Mouse (Mus musculus): Measurements from ENCODE around the gene Rab44. TPM values are rescaled to one million over a fixed set of nuclear protein-coding genes. Genes with fewer than 3 reads are reported as not detected.
"Not testable (repeated sequence)": the region's sequence is repeated elsewhere in the genome, so short reads cannot be mapped to it uniquely, and the experiment has no call there.

The Rab44 gene
- polyA plus RNA-seq (2015; fragmentation: Nextera tagmentation; extraction: Ambion mirVana): 5.1 and 5.6 TPM in 2 replicates

DNA sequence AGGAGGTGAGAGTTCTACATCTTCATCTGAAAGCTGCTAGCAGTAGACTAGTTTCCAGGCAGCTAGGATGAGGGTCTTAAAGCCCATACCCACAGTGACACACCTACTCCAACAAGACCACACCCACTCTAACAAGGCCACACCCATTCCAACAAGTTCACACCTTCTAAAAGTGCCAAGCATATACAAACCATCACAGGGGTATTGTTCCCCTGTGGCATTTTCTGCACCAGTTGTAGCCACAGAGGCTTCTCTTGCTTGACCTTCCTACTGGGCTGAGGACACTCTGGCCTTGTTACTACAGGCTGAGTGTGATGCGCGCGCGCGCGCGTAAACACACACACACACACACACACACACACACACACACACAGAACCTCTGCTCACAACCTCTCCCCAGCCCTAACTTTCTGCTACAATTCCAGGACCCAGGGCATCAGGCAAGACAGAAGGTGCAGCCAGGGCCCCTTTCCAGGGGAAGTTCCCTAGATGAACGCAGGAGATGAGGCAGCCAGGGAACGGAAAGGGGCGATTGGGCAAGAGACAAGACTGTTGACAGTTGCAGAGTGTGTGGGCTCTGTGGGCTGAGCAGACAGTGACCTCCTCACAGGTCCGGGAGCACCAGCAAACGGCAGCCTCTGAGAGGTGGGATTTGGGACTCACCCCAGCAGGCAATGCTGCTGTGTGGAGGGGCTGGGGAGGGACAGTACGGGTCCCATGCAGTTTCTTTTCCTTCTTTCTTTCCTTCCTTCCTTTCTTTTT, at the start of gene Rab44:
Gene Rab44 (plus strand): TSS at position 555 of the 762 bp plus-strand sequence.
- Histone ChIP-seq H3K27ac (no peak within 1 kb of the TSS), H3K4me2 (no peak within 1 kb of the TSS), H3K27me3 (no peaks in the 10 kb centered on the region), H3K9me3 (no peaks in the 10 kb centered on the region), H3K4me1 (peaks cover 4% of the 10 kb centered on the region; the same call in 1 of the 2 replicates), H3K36me3 (no peaks in the 10 kb centered on the region), H3K9ac (no peak within 1 kb of the TSS), H3K4me3 (no peak within 1 kb of the TSS)
- 88% methylated on average over 13 of the region's 13 CpGs for WGBS
- no peak for ATAC-seq (ENCODE audit: insufficient number of reproducible peaks, low FRiP score, low TSS enrichment, low read depth)

DNA sequence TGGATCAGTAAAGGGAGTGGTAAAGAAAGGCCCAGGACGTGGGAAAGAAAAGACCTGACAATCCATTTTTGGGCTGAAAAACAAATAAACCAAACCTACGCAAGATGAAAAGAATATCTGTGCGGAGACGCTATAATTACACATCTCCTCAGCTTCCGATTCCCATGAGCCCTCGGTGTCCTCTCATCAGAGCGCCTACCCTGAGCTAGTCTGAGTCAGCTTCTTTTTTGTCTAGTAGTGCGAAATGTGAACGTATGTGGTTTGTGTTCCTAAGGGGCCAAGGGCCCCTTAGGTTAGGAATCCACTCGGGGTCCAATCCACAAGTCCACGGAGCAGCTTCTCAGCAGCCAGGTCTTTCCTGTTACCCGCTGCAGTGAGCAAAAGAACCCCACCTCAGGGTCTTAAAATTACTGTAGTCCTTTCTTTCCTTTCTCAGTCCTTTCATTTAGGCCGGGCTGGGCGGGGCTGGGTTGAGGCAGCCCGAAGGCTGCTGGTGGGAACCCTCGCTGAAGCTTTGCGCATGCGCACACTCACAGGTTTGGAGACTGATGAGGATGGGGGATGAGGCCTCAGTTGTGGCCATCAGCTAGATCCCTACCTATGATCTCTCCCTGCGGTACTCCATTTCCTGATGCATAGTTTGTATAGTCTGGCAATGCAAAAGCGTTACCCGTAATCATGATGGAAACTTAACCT, 48.6 kb upstream of the Rab44 start:
- H3K27ac ChIP-seq: no peak overlapping the region
- no peak overlapping the region for H3K4me2 ChIP-seq
- H3K36me3 ChIP-seq: no peaks in the 10 kb centered on the region
- H3K27me3 ChIP-seq: no peaks in the 10 kb centered on the region
- peaks cover 12% of the 10 kb centered on the region for H3K4me1 ChIP-seq
- WGBS: 81% methylated on average over 21 of the region's 21 CpGs
- no peak overlapping the region for H3K4me3 ChIP-seq
- ATAC-seq (ENCODE audit: insufficient number of reproducible peaks, low FRiP score, low TSS enrichment, low read depth): no peak
- H3K9me3 ChIP-seq: no peaks in the 10 kb centered on the region
- H3K9ac ChIP-seq: no peak overlapping the region

DNA sequence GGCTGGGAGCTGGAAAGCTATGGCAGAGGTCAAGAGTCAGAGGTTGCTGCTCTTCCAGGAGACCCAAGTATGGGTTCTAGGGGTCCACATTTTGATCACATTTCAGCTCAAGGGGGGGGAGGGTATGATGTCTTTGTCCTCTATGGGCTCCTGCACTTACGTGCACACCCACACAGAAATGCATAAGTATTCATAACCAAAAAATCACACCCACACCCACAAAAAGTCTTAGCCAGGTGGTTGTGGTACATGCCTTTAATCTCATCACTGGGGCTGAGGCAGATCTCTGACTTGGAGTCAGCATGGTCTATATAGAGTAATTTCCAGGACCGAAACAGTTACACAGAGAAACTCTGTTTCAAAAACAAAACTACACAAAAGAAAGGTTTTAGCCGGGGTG, 48.0 kb upstream of the Rab44 start:
- no peaks in the 10 kb centered on the region for H3K27me3 ChIP-seq
- ATAC-seq (ENCODE audit: insufficient number of reproducible peaks, low FRiP score, low TSS enrichment, low read depth): no peak
- H3K36me3 ChIP-seq: no peaks in the 10 kb centered on the region
- WGBS: 94% methylated on average over 3 of the region's 3 CpGs
- no peak overlapping the region for H3K27ac ChIP-seq
- no peak overlapping the region for H3K9ac ChIP-seq
- H3K4me3 ChIP-seq: no peak overlapping the region
- no peaks in the 10 kb centered on the region for H3K9me3 ChIP-seq
- H3K4me1 ChIP-seq: peaks cover 12% of the 10 kb centered on the region
- H3K4me2 ChIP-seq: no peak overlapping the region

DNA sequence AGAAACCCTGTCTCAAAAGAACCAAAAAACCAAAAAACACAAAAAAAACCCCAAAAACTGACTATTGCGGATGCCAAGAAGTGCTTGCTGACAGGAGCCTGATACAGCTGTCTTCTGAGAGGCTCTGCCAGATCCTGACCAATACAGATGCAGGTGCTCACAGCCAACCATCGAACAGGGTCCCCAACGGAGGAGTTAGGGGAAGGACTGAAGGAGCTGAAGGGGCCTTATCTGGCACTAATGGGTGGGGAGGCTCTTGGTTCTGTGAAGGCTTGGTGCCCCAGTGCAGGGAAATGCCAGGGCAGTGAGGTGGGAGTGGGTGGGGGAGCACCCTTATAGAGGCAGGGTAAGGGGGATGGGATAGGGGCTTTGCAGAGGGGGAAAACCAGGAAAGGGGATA, 46.5 kb upstream of the Rab44 start:
- H3K4me1 ChIP-seq; H3K36me3 ChIP-seq; H3K27ac ChIP-seq; H3K4me2 ChIP-seq; H3K9ac ChIP-seq; H3K4me3 ChIP-seq; H3K27me3 ChIP-seq; ATAC-seq (ENCODE audit: insufficient number of reproducible peaks, low FRiP score, low TSS enrichment, low read depth); H3K9me3 ChIP-seq: not testable (repeated sequence)
- 85% methylated on average over 3 of the region's 3 CpGs for WGBS

DNA sequence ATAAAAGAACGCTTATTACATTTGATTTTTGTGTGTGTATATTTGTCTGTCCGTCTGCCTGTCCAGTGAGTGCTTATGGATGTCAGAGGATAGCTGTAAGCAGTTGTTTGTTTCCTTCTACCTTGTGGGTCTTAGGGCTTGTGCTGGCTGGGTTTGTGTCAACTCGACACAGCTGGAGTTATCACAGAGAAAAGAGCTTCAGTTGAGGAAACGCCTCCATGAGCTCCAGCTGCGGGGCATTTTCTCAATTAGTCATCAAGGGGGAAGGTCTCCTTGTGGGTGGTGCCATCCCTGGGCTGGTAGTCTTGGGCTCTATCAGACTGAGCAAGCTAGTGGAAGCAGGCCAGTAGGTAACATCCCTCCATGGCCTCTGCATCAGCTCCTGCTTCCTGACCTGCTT, 46.1 kb upstream of the Rab44 start:
- Histone ChIP-seq H3K4me3 (no peak overlapping the region), H3K9me3 (no peaks in the 10 kb centered on the region), H3K36me3 (no peaks in the 10 kb centered on the region), H3K4me1 (peaks cover 8% of the 10 kb centered on the region), H3K9ac (no peak overlapping the region), H3K27me3 (peaks cover 2% of the 10 kb centered on the region; the same call in 1 of the 2 replicates), H3K4me2 (no peak overlapping the region), H3K27ac (no peak overlapping the region)
- WGBS: 44% methylated on average over 5 of the region's 5 CpGs
- no peak for ATAC-seq (ENCODE audit: insufficient number of reproducible peaks, low FRiP score, low TSS enrichment, low read depth)

DNA sequence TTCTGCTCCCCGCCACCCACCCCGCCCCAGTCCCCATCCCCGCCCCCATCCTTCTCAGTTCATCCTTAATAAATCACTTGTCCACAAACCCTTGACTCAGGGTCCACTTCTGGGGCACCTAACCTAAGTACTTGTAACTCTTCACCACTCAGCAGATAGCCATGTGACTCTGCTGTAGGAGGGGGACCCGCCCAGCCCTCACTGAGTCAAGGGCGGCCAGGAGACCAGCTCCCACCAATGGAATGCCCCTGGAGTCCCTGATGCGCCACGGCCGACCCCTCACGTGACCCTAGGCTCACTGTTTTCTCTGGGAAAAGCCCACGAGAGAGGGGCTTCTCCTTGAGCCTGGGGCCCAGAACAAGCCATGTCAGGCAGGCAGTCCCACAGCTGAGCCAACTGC, 44.9 kb upstream of the Rab44 start:
- H3K4me3 ChIP-seq: no peak overlapping the region
- ATAC-seq (ENCODE audit: insufficient number of reproducible peaks, low FRiP score, low TSS enrichment, low read depth): no peak
- H3K27me3 ChIP-seq: peaks cover 2% of the 10 kb centered on the region; the same call in 1 of the 2 replicates
- H3K9ac ChIP-seq: no peak overlapping the region
- 70% methylated on average over 10 of the region's 10 CpGs for WGBS
- peaks cover 12% of the 10 kb centered on the region for H3K4me1 ChIP-seq
- H3K36me3 ChIP-seq: no peaks in the 10 kb centered on the region
- H3K4me2 ChIP-seq: no peak overlapping the region
- H3K9me3 ChIP-seq: no peaks in the 10 kb centered on the region
- H3K27ac ChIP-seq: no peak overlapping the region

DNA sequence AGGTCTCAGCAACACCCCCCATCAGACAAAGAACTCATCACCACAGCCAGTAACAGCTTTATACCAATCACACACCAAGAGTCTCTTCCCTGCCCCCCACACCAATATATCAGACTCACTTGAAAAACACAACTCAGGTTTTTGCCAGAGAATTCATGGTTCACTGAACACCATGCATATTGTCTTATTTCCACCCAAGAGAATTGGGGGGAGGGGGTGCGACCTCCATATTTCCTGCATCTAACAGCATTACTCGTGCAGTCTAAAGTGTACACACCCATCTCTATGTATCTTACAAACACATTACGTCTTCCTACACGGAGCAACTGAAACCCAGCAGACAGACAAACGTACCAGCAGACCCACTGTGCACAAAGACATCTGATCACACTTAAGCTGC, 42.1 kb upstream of the Rab44 start:
- Histone ChIP-seq H3K27ac (no peak overlapping the region), H3K4me3 (no peak overlapping the region), H3K27me3 (peaks cover 2% of the 10 kb centered on the region; the same call in 1 of the 2 replicates), H3K9me3 (no peaks in the 10 kb centered on the region), H3K4me1 (peaks cover 12% of the 10 kb centered on the region), H3K36me3 (no peaks in the 10 kb centered on the region), H3K9ac (no peak overlapping the region), H3K4me2 (no peak overlapping the region)
- 61% methylated on average over 5 of the region's 5 CpGs for WGBS
- no peak for ATAC-seq (ENCODE audit: insufficient number of reproducible peaks, low FRiP score, low TSS enrichment, low read depth)

DNA sequence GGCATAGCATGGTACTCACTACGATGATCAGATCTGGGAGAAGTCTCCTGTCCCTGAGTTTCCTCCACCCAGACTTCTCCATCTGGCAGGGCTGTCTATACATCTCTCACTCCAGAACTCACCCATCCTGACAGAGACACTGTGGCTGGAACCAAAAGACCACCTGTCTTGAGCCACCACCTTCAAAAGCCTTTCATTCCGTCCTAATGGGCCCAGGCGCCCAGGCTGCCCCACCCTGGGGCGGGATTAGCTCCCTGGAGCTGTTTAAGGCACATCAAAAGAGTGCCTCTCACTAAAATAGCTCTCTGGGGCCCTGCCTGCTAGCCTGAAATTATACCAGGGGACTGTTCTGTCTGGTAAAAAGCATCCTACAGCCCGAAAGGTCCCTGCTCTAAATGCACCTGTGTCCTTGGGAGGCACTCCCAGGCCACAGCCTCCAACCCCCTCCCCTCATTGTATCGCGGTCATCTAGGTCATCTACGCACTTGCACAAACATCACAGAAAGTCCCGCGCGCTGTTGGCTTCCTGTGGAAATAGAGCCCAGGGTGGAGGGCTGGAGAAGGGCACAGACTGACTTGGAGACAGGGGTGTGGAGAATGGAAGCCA, 41.1 kb upstream of the Rab44 start:
- ATAC-seq (ENCODE audit: insufficient number of reproducible peaks, low FRiP score, low TSS enrichment, low read depth): peak; percentile 26; the same call in 1 of the 2 replicates

DNA sequence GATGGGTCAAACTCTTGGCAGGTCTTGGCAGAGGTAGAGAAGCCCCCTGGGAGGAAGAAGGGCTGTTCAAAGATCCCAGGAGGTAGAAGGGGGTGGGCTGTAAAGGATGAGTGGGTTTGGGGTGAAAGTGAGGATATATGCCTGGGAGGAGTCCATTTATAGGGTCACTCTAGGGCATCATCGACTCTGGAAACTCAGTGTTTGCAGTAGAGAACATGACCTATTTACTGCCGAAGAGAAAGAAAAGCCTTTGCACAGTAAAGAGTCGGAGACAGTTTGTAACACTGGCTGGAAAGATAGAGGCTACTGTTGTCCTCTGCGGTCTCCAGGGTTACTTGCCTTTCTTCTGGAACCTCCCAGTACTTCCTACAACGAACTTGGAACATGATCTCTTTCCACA, 40.6 kb upstream of the Rab44 start:
- H3K4me3 ChIP-seq: no peak overlapping the region

More for the DNA sequence above, 41.1 kb upstream of the Rab44 start:
- H3K27ac ChIP-seq: no peak overlapping the region
- H3K4me2 ChIP-seq: no peak overlapping the region; the same call in 1 of the 2 replicates
- H3K36me3 ChIP-seq: no peaks in the 10 kb centered on the region
- no peak overlapping the region for H3K9ac ChIP-seq
- H3K4me1 ChIP-seq: peaks cover 12% of the 10 kb centered on the region
- H3K4me3 ChIP-seq: no peak overlapping the region
- H3K27me3 ChIP-seq: peaks cover 2% of the 10 kb centered on the region; the same call in 1 of the 2 replicates
- no peaks in the 10 kb centered on the region for H3K9me3 ChIP-seq
- 13% methylated on average over 11 of the region's 11 CpGs for WGBS

DNA sequence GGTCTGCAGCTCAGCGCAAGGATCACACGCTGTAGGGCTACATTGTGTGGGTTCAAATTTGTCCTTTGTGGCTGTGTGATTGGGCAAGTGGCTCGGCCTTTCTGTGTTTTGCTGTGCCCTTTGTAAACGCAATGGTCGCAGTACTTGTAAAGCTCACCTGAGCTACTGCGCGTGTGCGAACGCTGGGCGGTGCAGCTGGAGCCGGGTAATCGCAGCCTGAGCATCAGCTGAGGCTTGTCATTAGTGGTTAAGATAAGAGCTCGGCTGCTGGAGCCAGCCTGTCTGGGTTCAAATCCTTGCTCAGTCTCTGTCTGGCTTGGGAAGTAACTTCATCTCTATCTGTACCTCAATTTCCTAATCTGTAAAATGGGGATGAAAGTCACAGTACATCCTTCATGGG, 39.9 kb upstream of the Rab44 start:
- peaks cover 2% of the 10 kb centered on the region; the same call in 1 of the 2 replicates for H3K27me3 ChIP-seq
- H3K4me1 ChIP-seq: peaks cover 23% of the 10 kb centered on the region
- H3K9me3 ChIP-seq: no peaks in the 10 kb centered on the region
- no peaks in the 10 kb centered on the region for H3K36me3 ChIP-seq
- H3K4me3 ChIP-seq: no peak overlapping the region
- WGBS: 80% methylated on average over 13 of the region's 13 CpGs
- no peak for ATAC-seq (ENCODE audit: insufficient number of reproducible peaks, low FRiP score, low TSS enrichment, low read depth)
- no peak overlapping the region for H3K4me2 ChIP-seq
- H3K9ac ChIP-seq: no peak overlapping the region
- no peak overlapping the region for H3K27ac ChIP-seq

More for the DNA sequence above, 40.6 kb upstream of the Rab44 start:
- ATAC-seq (ENCODE audit: insufficient number of reproducible peaks, low FRiP score, low TSS enrichment, low read depth): no peak
- Histone ChIP-seq H3K27ac (no peak overlapping the region), H3K4me2 (no peak overlapping the region; the same call in 1 of the 2 replicates), H3K27me3 (peaks cover 2% of the 10 kb centered on the region; the same call in 1 of the 2 replicates), H3K9me3 (no peaks in the 10 kb centered on the region), H3K9ac (no peak overlapping the region), H3K4me1 (peaks cover 15% of the 10 kb centered on the region), H3K36me3 (no peaks in the 10 kb centered on the region)
- WGBS: 36% methylated on average over 5 of the region's 5 CpGs

DNA sequence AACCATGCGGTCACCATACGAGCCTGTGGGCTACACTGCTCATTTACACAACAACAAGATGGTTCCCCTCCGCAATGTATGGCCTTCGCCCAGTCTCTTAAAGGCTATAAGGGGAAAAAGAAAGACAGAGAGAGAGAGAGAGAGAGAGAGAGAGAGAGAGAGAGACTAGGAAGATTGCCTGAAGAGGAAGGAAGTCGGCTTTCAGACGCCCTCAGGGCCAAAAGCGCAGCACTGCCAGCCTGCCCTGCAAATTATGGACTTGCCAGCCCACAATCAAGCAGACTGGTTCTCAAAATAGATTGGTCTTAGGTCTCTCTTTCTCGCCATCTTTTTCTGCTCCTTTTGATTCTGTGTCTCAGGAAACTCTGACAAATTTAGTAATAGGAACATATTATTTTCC, 37.7 kb upstream of the Rab44 start:
- no peak overlapping the region for H3K4me3 ChIP-seq
- H3K4me1 ChIP-seq: peaks cover 29% of the 10 kb centered on the region
- no peaks in the 10 kb centered on the region for H3K36me3 ChIP-seq
- peaks cover 8% of the 10 kb centered on the region for H3K27me3 ChIP-seq
- H3K27ac ChIP-seq: no peak overlapping the region
- H3K4me2 ChIP-seq: no peak overlapping the region
- H3K9ac ChIP-seq: no peak overlapping the region
- WGBS: 83% methylated on average over 8 of the region's 8 CpGs
- no peak for ATAC-seq (ENCODE audit: insufficient number of reproducible peaks, low FRiP score, low TSS enrichment, low read depth)
- no peaks in the 10 kb centered on the region for H3K9me3 ChIP-seq

Data from limb, embryonic 15.5 days (tissue).